Mouse (Mus musculus): ENCODE results near the gene Fam98c. TPM values are rescaled to one million over a fixed set of nuclear protein-coding genes. Genes with fewer than 3 reads are reported as not detected.

Gene Fam98c
- polyA plus RNA-seq, 1 experiment from 2014 or later = 17.3 TPM

GRCm38 (mm10) chr7:29167656-29168055 lies 11.6 kb upstream of the Fam98c start:
- Histone ChIP-seq H3K4me3 (ENCODE audit: low read depth, low read length) (no peak overlapping the region), H3K4me1 (replicated peaks; ENCODE audit: control insufficient read depth, insufficient read depth, low read length) (peaks cover 31% of the 10 kb centered on the region), H3K4me2 (peak overlapping the region; percentile 9; the same call in 1 of the 2 replicates), H3K9ac (ENCODE audit: low read depth, low read length) (no peak overlapping the region), H3K27ac (ENCODE audit: low read depth, low read length) (no peak overlapping the region), H3K9me3 (ENCODE audit: control insufficient read depth, low read length) (no peaks in the 10 kb centered on the region), H3K27me3 (replicated peaks; ENCODE audit: control insufficient read depth, insufficient read depth, low read length) (peaks cover 43% of the 10 kb centered on the region), H3K36me3 (ENCODE audit: control insufficient read depth, insufficient read depth, low read length) (no peaks in the 10 kb centered on the region; the same call in 1 of the 2 replicates)
- ATAC-seq (replicated peaks; ENCODE audit: low FRiP score) = no peak
- WGBS = 29% methylated on average over 19 of the region's 19 CpGs
- DNase-seq (ENCODE audit: low spot score) = no peak

- Histone ChIP-seq H3K9me3 (ENCODE audit: control insufficient read depth, low read length) (no peaks in the 10 kb centered on the region), H3K4me2 (peak overlapping the region; percentile 18; the same call in 1 of the 2 replicates), H3K36me3 (ENCODE audit: control insufficient read depth, insufficient read depth, low read length) (no peaks in the 10 kb centered on the region), H3K4me1 (replicated peaks; ENCODE audit: control insufficient read depth, insufficient read depth, low read length) (peaks cover 6% of the 10 kb centered on the region; the same call in 1 of the 2 replicates), H3K4me3 (ENCODE audit: low read depth, low read length) (no peak overlapping the region), H3K27ac (ENCODE audit: low read depth, low read length) (no peak overlapping the region), H3K27me3 (replicated peaks; ENCODE audit: control insufficient read depth, insufficient read depth, low read length) (peaks cover 27% of the 10 kb centered on the region), H3K9ac (ENCODE audit: low read depth, low read length) (no peak overlapping the region)
- peak; percentile 50 for ATAC-seq (replicated peaks; ENCODE audit: low FRiP score)
- WGBS = 16% methylated on average over 9 of the region's 9 CpGs
- DNase-seq (ENCODE audit: low spot score) = peak; percentile 52
Measured at GRCm38 (mm10) chr7:29162750-29163525, 6.9 kb upstream of the Fam98c start.

- WGBS = 61% methylated on average over 5 of the region's 5 CpGs
- Histone ChIP-seq H3K27me3 (replicated peaks; ENCODE audit: control insufficient read depth, insufficient read depth, low read length) (peaks cover 22% of the 10 kb centered on the region), H3K4me2 (peak overlapping the region; percentile 18; the same call in 1 of the 2 replicates), H3K9me3 (ENCODE audit: control insufficient read depth, low read length) (no peaks in the 10 kb centered on the region), H3K4me1 (replicated peaks; ENCODE audit: control insufficient read depth, insufficient read depth, low read length) (peaks cover 6% of the 10 kb centered on the region; the same call in 1 of the 2 replicates), H3K4me3 (ENCODE audit: low read depth, low read length) (no peak overlapping the region), H3K9ac (ENCODE audit: low read depth, low read length) (no peak overlapping the region), H3K36me3 (ENCODE audit: control insufficient read depth, insufficient read depth, low read length) (no peaks in the 10 kb centered on the region), H3K27ac (ENCODE audit: low read depth, low read length) (no peak overlapping the region)
- no peak for DNase-seq (ENCODE audit: low spot score)
- no peak for ATAC-seq (replicated peaks; ENCODE audit: low FRiP score)
Measured at GRCm38 (mm10) chr7:29162294-29162693, 6.3 kb upstream of the Fam98c start.

- peaks cover 6% of the 10 kb centered on the region; the same call in 1 of the 2 replicates for H3K4me1 ChIP-seq (replicated peaks; ENCODE audit: control insufficient read depth, insufficient read depth, low read length)
- no peak overlapping the region for H3K27ac ChIP-seq (ENCODE audit: low read depth, low read length)
- H3K9me3 ChIP-seq (ENCODE audit: control insufficient read depth, low read length) = no peaks in the 10 kb centered on the region
- no peak overlapping the region for H3K4me2 ChIP-seq
- H3K4me3 ChIP-seq (ENCODE audit: low read depth, low read length) = no peak overlapping the region
- H3K27me3 ChIP-seq (replicated peaks; ENCODE audit: control insufficient read depth, insufficient read depth, low read length) = peaks cover 17% of the 10 kb centered on the region
- ATAC-seq (replicated peaks; ENCODE audit: low FRiP score) (no peak), DNase-seq (ENCODE audit: low spot score) (no peak)
- 4% methylated on average over 5 of the region's 5 CpGs for WGBS
- H3K36me3 ChIP-seq (ENCODE audit: control insufficient read depth, insufficient read depth, low read length) = peaks cover 2% of the 10 kb centered on the region; the same call in 1 of the 2 replicates
- no peak overlapping the region for H3K9ac ChIP-seq (ENCODE audit: low read depth, low read length)
Measured at GRCm38 (mm10) chr7:29158264-29158663, 2.2 kb upstream of the Fam98c start.

GRCm38 (mm10) chr7:29155196-29155837 lies 717 bp downstream of the Fam98c start:
- DNase-seq (ENCODE audit: low spot score) (peak; percentile 89), ATAC-seq (replicated peaks; ENCODE audit: low FRiP score) (peak; percentile 85)
- Histone ChIP-seq H3K27ac (ENCODE audit: low read depth, low read length) (peak overlapping the region; percentile 53), H3K4me1 (replicated peaks; ENCODE audit: control insufficient read depth, insufficient read depth, low read length) (no peaks in the 10 kb centered on the region; the same call in 1 of the 2 replicates), H3K27me3 (replicated peaks; ENCODE audit: control insufficient read depth, insufficient read depth, low read length) (peaks cover 14% of the 10 kb centered on the region), H3K36me3 (ENCODE audit: control insufficient read depth, insufficient read depth, low read length) (peaks cover 2% of the 10 kb centered on the region; the same call in 1 of the 2 replicates), H3K9me3 (ENCODE audit: control insufficient read depth, low read length) (no peaks in the 10 kb centered on the region), H3K4me2 (peak overlapping the region; percentile 95), H3K9ac (ENCODE audit: low read depth, low read length) (peak overlapping the region; percentile 82), H3K4me3 (ENCODE audit: low read depth, low read length) (peak overlapping the region; percentile 75)
- WGBS = 7% methylated on average over 37 of the region's 37 CpGs

GRCm38 (mm10) chr7:29154018-29154720 lies 1.9 kb downstream of the Fam98c start:
- no peak overlapping the region for H3K4me3 ChIP-seq (ENCODE audit: low read depth, low read length)
- no peak overlapping the region for H3K9ac ChIP-seq (ENCODE audit: low read depth, low read length)
- H3K4me1 ChIP-seq (replicated peaks; ENCODE audit: control insufficient read depth, insufficient read depth, low read length) = no peaks in the 10 kb centered on the region; the same call in 1 of the 2 replicates
- WGBS = 92% methylated on average over 14 of the region's 14 CpGs
- H3K27ac ChIP-seq (ENCODE audit: low read depth, low read length) = no peak overlapping the region
- ATAC-seq (replicated peaks; ENCODE audit: low FRiP score) = no peak
- no peak for DNase-seq (ENCODE audit: low spot score)
- H3K4me2 ChIP-seq = no peak overlapping the region
- H3K27me3 ChIP-seq (replicated peaks; ENCODE audit: control insufficient read depth, insufficient read depth, low read length) = peaks cover 10% of the 10 kb centered on the region
- no peaks in the 10 kb centered on the region for H3K9me3 ChIP-seq (ENCODE audit: control insufficient read depth, low read length)
- peaks cover 2% of the 10 kb centered on the region; the same call in 1 of the 2 replicates for H3K36me3 ChIP-seq (ENCODE audit: control insufficient read depth, insufficient read depth, low read length)

- no peak overlapping the region for H3K4me2 ChIP-seq
- ATAC-seq (replicated peaks; ENCODE audit: low FRiP score) = no peak
- H3K9ac ChIP-seq (ENCODE audit: low read depth, low read length) = no peak overlapping the region
- no peak overlapping the region for H3K27ac ChIP-seq (ENCODE audit: low read depth, low read length)
- H3K36me3 ChIP-seq (ENCODE audit: control insufficient read depth, insufficient read depth, low read length) = peaks cover 2% of the 10 kb centered on the region; the same call in 1 of the 2 replicates
- WGBS = 71% methylated on average over 10 of the region's 10 CpGs
- DNase-seq (ENCODE audit: low spot score) = no peak
- no peak overlapping the region for H3K4me3 ChIP-seq (ENCODE audit: low read depth, low read length)
- no peaks in the 10 kb centered on the region; the same call in 1 of the 2 replicates for H3K4me1 ChIP-seq (replicated peaks; ENCODE audit: control insufficient read depth, insufficient read depth, low read length)
- H3K27me3 ChIP-seq (replicated peaks; ENCODE audit: control insufficient read depth, insufficient read depth, low read length) = no peaks in the 10 kb centered on the region
- no peaks in the 10 kb centered on the region for H3K9me3 ChIP-seq (ENCODE audit: control insufficient read depth, low read length)
Measured at GRCm38 (mm10) chr7:29151486-29151885, 4.5 kb downstream of the Fam98c start.

GRCm38 (mm10) chr7:29148771-29149170 lies 7.3 kb downstream of the Fam98c start:
- no peak overlapping the region for H3K27ac ChIP-seq (ENCODE audit: low read depth, low read length)
- 82% methylated on average over 15 of the region's 15 CpGs for WGBS
- no peak for ATAC-seq (replicated peaks; ENCODE audit: low FRiP score)

More at GRCm38 (mm10) chr7:29148771-29149170, 7.3 kb downstream of the Fam98c start:
- no peaks in the 10 kb centered on the region for H3K27me3 ChIP-seq (replicated peaks; ENCODE audit: control insufficient read depth, insufficient read depth, low read length)
- DNase-seq (ENCODE audit: low spot score) = no peak
- H3K4me2 ChIP-seq = no peak overlapping the region
- no peak overlapping the region for H3K4me3 ChIP-seq (ENCODE audit: low read depth, low read length)
- no peak overlapping the region for H3K9ac ChIP-seq (ENCODE audit: low read depth, low read length)
- no peaks in the 10 kb centered on the region for H3K9me3 ChIP-seq (ENCODE audit: control insufficient read depth, low read length)
- H3K36me3 ChIP-seq (ENCODE audit: control insufficient read depth, insufficient read depth, low read length) = no peaks in the 10 kb centered on the region
- H3K4me1 ChIP-seq (replicated peaks; ENCODE audit: control insufficient read depth, insufficient read depth, low read length) = no peaks in the 10 kb centered on the region

Measured in liver, embryonic 11.5 days (tissue).